Mouse (Mus musculus): ENCODE data around the gene Gm10424. TPM values are rescaled to one million over a fixed set of nuclear protein-coding genes. Genes with fewer than 3 reads are reported as not detected.

Gm10424 gene
- polyA plus RNA-seq (2014; fragmentation: Illumina TruSeq; extraction: RNeasy Lipid Tissue Mini Kit (QIAGEN cat#74804); ENCODE audit: low read depth, low replicate concordance) = not detected

GRCm38 (mm10) chr5:95272668-95273067 is at the start of gene Gm10424:
TSS of gene Gm10424 (minus strand) at chr5:95272768.

GRCm38 (mm10) chr5:95305611-95306010 is 33.0 kb upstream of the Gm10424 start, which contains the start of gene Gm3259:
TSS of gene Gm3259 (plus strand) at chr5:95305911.

Other genes with a start within 250 kb of the Gm10424 start
- not detected for gene Gm7942, start 165.8 kb downstream of the Gm10424 start, polyA plus RNA-seq (2014; fragmentation: Illumina TruSeq; extraction: RNeasy Lipid Tissue Mini Kit (QIAGEN cat#74804); ENCODE audit: low read depth, low replicate concordance)
- not detected for gene Gm16513, start 90.1 kb downstream of the Gm10424 start, polyA plus RNA-seq (2014; fragmentation: Illumina TruSeq; extraction: RNeasy Lipid Tissue Mini Kit (QIAGEN cat#74804); ENCODE audit: low read depth, low replicate concordance)
- gene Gm3259, start 33.1 kb upstream of the Gm10424 start, polyA plus RNA-seq (2014; fragmentation: Illumina TruSeq; extraction: RNeasy Lipid Tissue Mini Kit (QIAGEN cat#74804); ENCODE audit: low read depth, low replicate concordance) = not detected
- gene D5Ertd577e, start 184.0 kb upstream of the Gm10424 start, polyA plus RNA-seq (2014; fragmentation: Illumina TruSeq; extraction: RNeasy Lipid Tissue Mini Kit (QIAGEN cat#74804); ENCODE audit: low read depth, low replicate concordance) = not detected
- not detected for gene Gm3286, start 238.0 kb upstream of the Gm10424 start, polyA plus RNA-seq (2014; fragmentation: Illumina TruSeq; extraction: RNeasy Lipid Tissue Mini Kit (QIAGEN cat#74804); ENCODE audit: low read depth, low replicate concordance)

Data from adrenal gland, adult 10 weeks (tissue).